Mouse (Mus musculus) layer of hippocampus, adult 8-10 months (tissue): ENCODE measurements around the gene Mettl3. TPM values are rescaled to one million over a fixed set of nuclear protein-coding genes. Genes with fewer than 3 reads are reported as not detected.

Experiments
- DNase-seq, 2 experiments: peaks; one replicate each; pipeline ENCODE4 v3.0.0; 2022; ENCODE audit warnings: low spot score in 2 of 2
- total RNA-seq, 4 experiments: library from RNA; stranded (reverse); gene quantifications; 2 replicates each; pipeline ENCODE4 v1.2.4; 2022

Gene Mettl3
- total RNA-seq, 4 experiments from 2014 or later = 35.5 to 54.7 (median 43.9) TPM

GRCm38 (mm10) chr14:52295558-52296264 lies 9.2 kb downstream of the Mettl3 start:
- DNase-seq = no peak

DNA sequence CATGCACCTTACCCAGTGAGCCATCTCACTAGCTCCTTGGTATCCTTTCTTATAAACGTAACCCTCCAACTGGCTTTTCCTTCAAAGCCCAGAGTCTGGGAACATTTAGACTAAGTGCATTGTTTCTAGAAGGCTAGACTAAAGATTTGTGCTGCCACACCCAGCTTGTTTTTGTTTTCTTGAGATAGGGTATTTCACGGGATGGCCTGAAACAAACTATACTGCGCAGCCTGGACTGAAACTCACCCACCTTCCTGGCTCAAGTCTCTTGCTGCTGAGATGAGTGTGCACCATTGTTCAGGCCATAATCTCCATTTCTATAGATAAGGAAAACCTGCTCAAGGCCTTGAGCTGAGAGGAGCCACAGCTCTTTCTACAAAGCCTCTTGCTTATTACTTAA lies 20.7 kb downstream of the Mettl3 start:
- DNase-seq = no peak

DNA sequence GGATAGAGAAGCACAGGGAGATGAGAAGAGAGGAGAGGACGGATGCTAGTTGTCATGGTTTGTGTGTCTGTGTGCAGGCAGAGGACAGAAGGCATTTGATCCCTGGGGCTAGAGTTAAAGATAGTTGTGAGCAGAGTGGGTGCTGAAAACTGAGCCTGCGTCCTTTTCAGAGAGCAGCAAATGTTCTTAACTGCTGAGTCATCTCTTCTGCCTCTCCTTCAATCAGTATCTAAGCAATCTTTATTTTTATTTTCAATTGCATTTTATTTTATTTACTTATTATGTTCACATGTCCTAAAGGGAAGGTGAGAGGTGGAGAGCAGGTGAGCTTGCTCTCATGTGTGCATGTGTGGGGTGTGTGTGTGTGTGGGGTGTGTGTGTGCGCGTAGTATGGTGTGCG lies 21.3 kb downstream of the Mettl3 start:
- no peak for DNase-seq

- no peak for DNase-seq
Observed at GRCm38 (mm10) chr14:52279747-52280120, 25.2 kb downstream of the Mettl3 start.

GRCm38 (mm10) chr14:52278932-52279746 lies 25.8 kb downstream of the Mettl3 start, which contains the start of the genes Tox4 and Rab2b:
Gene Tox4 (plus strand): TSS chr14:52279146.
Gene Rab2b (minus strand): TSS chr14:52279545.
- DNase-seq = peak; percentile 99

DNA sequence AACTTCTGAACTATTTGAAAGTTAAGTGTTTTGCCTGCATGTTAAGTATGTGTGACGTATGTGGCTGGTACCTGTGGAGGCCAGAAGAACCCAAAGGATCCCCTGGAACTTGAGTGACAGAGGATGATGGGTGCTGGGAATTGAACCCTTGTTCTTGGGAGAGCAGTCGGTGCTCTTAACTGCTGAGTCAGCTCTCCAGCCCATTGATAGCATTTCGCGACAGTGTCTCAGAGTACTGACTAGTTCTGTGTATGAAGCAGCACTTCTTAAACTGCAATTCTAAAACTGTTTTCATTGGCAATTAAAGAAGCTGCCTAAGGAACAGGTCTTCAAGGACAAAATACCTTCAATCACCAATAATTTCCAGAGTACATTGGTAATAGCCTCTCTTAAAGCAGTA lies 27.7 kb downstream of the Mettl3 start:
- DNase-seq = no peak

DNA sequence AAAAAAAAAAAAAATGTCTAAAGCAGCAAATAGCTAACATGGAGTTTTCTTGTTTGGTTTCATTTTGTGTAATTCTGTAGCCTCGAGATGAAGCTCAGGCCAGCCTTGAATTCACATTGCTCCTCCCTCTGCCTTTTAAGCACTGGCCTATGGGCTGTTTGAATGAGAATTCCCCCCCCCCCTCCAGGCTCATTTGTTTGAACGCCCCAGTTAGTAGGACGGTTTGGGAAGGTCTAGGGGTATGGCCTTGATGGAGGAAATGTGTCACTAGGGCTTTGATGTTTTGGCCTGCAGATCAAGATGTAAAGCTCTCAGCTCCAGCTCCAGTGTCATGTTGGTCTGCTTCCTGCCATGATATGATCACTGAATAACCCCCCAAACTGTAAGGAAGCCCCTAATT lies 32.1 kb downstream of the Mettl3 start:
- DNase-seq = no peak

- peak; percentile 97 to 98 for DNase-seq
Observed at GRCm38 (mm10) chr14:52257484-52258213, 47.3 kb downstream of the Mettl3 start, which contains the start of gene Chd8. Gene Chd8 (minus strand): TSS chr14:52257780.

DNA sequence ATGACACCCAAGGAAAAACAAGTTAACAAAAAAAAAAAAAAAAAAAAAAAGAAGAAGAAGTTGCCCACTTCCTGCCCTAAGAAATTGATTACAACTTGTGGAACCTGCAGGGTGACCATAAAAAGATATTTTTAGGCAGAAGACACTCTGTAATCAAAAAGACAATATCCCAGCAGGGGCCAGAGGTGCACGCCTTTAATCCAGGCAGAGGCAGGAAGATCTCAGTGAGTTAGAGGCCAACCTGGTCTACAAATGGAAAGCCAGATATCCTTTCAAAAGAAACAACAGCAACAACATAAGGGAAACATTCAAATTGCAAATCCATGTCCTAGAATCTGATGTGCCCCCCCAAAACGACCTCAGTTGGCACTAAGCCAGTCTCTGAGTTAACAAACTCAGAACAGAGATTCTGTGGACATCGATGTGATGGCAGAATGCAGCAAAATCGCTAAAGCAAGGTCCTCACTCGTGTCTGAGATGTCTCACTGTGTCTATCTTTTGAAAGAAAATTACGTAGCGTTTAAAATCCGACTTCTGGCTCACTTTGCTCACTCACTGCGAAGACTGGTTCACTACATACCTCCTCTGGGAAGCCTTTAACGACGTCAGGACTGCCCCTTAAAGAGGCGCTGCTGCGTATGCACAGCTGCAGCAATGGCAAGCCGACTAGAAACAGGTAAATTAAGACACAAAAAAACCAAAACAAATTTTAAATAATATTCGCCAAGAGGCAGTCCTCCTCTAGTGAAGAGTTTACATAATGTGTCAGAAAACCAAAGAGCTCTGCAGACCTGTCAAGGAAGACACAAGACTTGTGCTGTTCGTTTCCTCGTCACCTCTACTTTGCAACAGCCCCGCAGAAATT lies 48.4 kb downstream of the Mettl3 start:
- no peak for DNase-seq

- DNase-seq = no peak
Observed at GRCm38 (mm10) chr14:52246129-52246528, 58.8 kb downstream of the Mettl3 start.

Other genes starting within 250 kb of the Mettl3 start
- gene Hnrnpc, start 201.1 kb downstream of the Mettl3 start, total RNA-seq = 100 to 1,000 TPM; 197 to 271 (median 244) TPM
- 1 to 10 TPM; 1.3 to 3.4 (median 1.7) TPM for gene Rpgrip1, start 194.4 kb downstream of the Mettl3 start, total RNA-seq
- gene Supt16, start 107.7 kb downstream of the Mettl3 start, total RNA-seq = 10 to 100 TPM; 50.4 to 56.5 (median 55.9) TPM
- 100 to 1,000 TPM in 3 of 4 experiments, 10 to 100 TPM in 1; 94.4 to 117 (median 110) TPM for gene Chd8, start 47.3 kb downstream of the Mettl3 start, total RNA-seq
- gene Tox4, start 26.0 kb downstream of the Mettl3 start, total RNA-seq = 10 to 100 TPM; 58.5 to 76.8 (median 70.4) TPM
- gene Rab2b, start 25.6 kb downstream of the Mettl3 start, total RNA-seq = 10 to 100 TPM; 33.2 to 41.8 (median 37.8) TPM
- 10 to 100 TPM; 44.9 to 46.8 (median 45.8) TPM for gene Sall2, start 23.6 kb upstream of the Mettl3 start, total RNA-seq
- gene Olfr1513, start 51.3 kb upstream of the Mettl3 start, total RNA-seq = not detected
- gene Olfr1512, start 74.0 kb upstream of the Mettl3 start, total RNA-seq = not detected
- gene Olfr1511, start 92.3 kb upstream of the Mettl3 start, total RNA-seq = not detected
- not detected for gene Olfr1510, start 109.2 kb upstream of the Mettl3 start, total RNA-seq
- gene Olfr1509, start 137.9 kb upstream of the Mettl3 start, total RNA-seq = not detected
- gene Olfr1508, start 162.4 kb upstream of the Mettl3 start, total RNA-seq = not detected
- not detected for gene Olfr1507, start 190.6 kb upstream of the Mettl3 start, total RNA-seq